Mouse (Mus musculus) forebrain, embryonic 16.5 days (tissue): Measurements from ENCODE around the gene M6pr. TPM values are rescaled to one million over a fixed set of nuclear protein-coding genes. Genes with fewer than 3 reads are reported as not detected.
A peak's percentile ranks its signal among the peaks of the same experiment; 100 is the strongest.

Experiments used
- ATAC-seq: fragments of 200-750 bp; cut with Nextera tagmentation; 2 replicates; pipeline ENCODE4 v1.8.0; 2017; ENCODE audit warnings: mild to moderate bottlenecking, moderate library complexity
- H3K27ac ChIP-seq: fragments of 300-500 bp; sonication (generic); 2 replicates; pipeline ENCODE4 v1.5.1; 2014; ENCODE audit warnings: low read length, control low read depth
- H3K27me3 ChIP-seq: fragments of 300-500 bp; sonication (generic); replicated peaks from 2 replicates; pipeline ENCODE4 v1.6.1; 2014; ENCODE audit warnings: low read length; ENCODE audit not compliant: control insufficient read depth, insufficient read depth
- H3K36me3 ChIP-seq: fragments of 300-500 bp; sonication (generic); 2 replicates; pipeline ENCODE4 v1.6.1; 2014; ENCODE audit not compliant: control insufficient read depth, insufficient read depth
- H3K4me1 ChIP-seq: fragments of 300-500 bp; sonication (generic); replicated peaks from 2 replicates; pipeline ENCODE4 v1.6.1; 2014; ENCODE audit warnings: low read length; ENCODE audit not compliant: control insufficient read depth, insufficient read depth
- H3K4me2 ChIP-seq: fragments of 300-500 bp; sonication (generic); 2 replicates; pipeline ENCODE4 v1.6.1; 2014; ENCODE audit warnings: mild to moderate bottlenecking, low read length, control low read depth
- H3K4me3 ChIP-seq: fragments of 300-500 bp; sonication (generic); replicated peaks from 2 replicates; pipeline ENCODE4 v1.5.1; 2014; ENCODE audit warnings: mild to moderate bottlenecking, low read length, control low read depth
- H3K9ac ChIP-seq: fragments of 300-500 bp; sonication (generic); replicated peaks from 2 replicates; pipeline ENCODE4 v1.6.1; 2014; ENCODE audit warnings: low read depth, low read length, control low read depth
- H3K9me3 ChIP-seq: fragments of 300-500 bp; sonication (generic); 2 replicates; pipeline ENCODE4 v1.6.1; 2016; ENCODE audit warnings: low read length; ENCODE audit not compliant: control insufficient read depth
- WGBS: fragments of 180-500 bp; shearing (Covaris S2); extraction: QIAGEN DNeasy Blood & Tissue Kit; methylation state at CpG from one replicate; pipeline ENCODE4 v1.1.7; 2014; 5-methylcytosine and 5-hydroxymethylcytosine counted together
- polyA plus RNA-seq: library from polyadenylated mRNA; unstranded; fragments of >200 nt; fragmentation: Nextera tagmentation; extraction: Ambion mirVana; gene quantifications from 2 replicates; pipeline ENCODE4 v1.2.1, GENCODE M21; 2015

M6pr gene
- polyA plus RNA-seq, 1 experiment from 2014 or later = 57.0 TPM

- no peak for ATAC-seq
- 79% methylated on average over 3 of the region's 3 CpGs for WGBS
- Histone ChIP-seq H3K9ac (no peak overlapping the region), H3K27ac (no peak overlapping the region), H3K4me2 (no peak overlapping the region), H3K9me3 (no peaks in the 10 kb centered on the region), H3K4me3 (no peak overlapping the region), H3K27me3 (no peaks in the 10 kb centered on the region), H3K4me1 (peaks cover 10% of the 10 kb centered on the region; the same call in 1 of the 2 replicates), H3K36me3 (no peaks in the 10 kb centered on the region)
These were observed 14.2 kb upstream of the M6pr start for GRCm38 (mm10) chr6:122294290-122294689.

- Histone ChIP-seq H3K27me3 (no peaks in the 10 kb centered on the region), H3K4me2 (no peak overlapping the region), H3K9me3 (no peaks in the 10 kb centered on the region), H3K4me1 (peaks cover 10% of the 10 kb centered on the region; the same call in 1 of the 2 replicates), H3K36me3 (no peaks in the 10 kb centered on the region), H3K4me3 (no peak overlapping the region), H3K27ac (no peak overlapping the region), H3K9ac (no peak overlapping the region)
- ATAC-seq = no peak
- 60% methylated on average over 9 of the region's 9 CpGs for WGBS
These were observed 13.3 kb upstream of the M6pr start for GRCm38 (mm10) chr6:122295242-122295641.

DNA sequence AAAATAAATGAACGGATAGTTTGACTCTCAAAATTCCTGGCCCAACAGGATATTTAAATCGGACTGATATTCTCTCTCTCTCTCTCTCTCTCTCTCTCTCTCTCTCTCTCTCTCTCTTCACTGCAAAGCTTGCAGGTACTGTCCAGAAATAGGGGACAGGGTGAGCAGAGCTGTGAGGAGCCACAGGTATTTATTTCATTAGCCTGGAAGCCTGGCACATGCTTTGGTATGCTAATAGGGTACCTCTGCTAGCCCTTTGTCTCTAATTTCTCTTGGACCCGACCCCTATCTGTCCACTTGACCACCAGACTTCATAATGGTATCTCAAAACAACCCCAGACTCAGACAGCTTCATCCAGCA lies 11.6 kb upstream of the M6pr start:
- Histone ChIP-seq H3K4me2 (peak overlapping the region; percentile 67), H3K9me3 (no peaks in the 10 kb centered on the region), H3K4me1 (peaks cover 10% of the 10 kb centered on the region; the same call in 1 of the 2 replicates), H3K27ac (peak overlapping the region; percentile 93), H3K4me3 (peak overlapping the region; percentile 58), H3K27me3 (no peaks in the 10 kb centered on the region), H3K36me3 (no peaks in the 10 kb centered on the region), H3K9ac (peak overlapping the region; percentile 80)
- ATAC-seq = peak; percentile 31
- WGBS = 30% methylated on average over 3 of the region's 3 CpGs

DNA sequence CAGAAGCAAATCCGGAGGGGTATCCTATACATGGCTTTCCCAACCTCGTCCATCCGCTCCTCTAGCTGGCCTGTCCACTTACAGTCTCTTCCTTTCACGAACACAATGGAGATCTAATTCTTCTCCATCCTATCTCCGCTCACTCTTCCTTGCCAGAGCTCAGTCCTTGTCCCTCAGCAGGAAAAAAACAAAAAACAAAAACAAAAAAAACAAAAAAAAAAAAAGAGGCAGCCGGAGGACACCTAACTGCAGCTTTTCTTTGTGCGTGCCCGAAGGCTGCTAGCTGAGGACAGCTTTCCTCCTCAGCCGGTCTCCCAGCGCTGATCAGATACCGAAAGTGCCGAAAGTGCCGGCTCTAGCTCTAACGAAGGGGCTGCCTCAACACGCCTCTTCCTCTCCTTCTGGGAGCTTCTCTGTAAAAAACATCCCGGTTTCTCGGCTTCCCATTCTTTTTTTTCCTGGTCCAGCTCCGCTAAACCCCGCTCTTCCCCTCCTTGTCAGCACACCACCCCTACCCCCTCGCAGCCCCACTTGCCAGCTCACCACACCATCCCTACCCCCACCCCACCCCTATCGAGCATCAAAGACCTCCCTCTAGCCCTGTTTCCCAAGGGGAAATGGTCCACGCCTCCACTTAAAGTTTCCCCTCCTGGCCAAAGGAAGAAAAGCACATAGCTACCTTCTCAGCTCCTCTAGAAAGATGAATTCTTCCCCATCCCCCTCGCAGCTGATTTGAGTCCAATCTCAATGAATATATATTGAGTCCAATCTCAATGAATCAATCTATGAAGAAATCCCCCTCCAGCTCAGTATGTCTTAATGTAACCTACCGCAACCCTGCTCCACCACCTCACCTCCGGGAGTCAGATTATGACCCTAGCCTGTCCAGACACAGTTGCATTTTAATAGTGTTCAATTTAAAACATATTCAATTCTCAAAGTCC lies 11.0 kb upstream of the M6pr start:
- H3K27ac ChIP-seq = peak overlapping the region; percentile 93
- no peaks in the 10 kb centered on the region for H3K9me3 ChIP-seq
- H3K9ac ChIP-seq = peak overlapping the region; percentile 80
- no peaks in the 10 kb centered on the region for H3K27me3 ChIP-seq
- peak overlapping the region; percentile 67 for H3K4me2 ChIP-seq
- H3K36me3 ChIP-seq = no peaks in the 10 kb centered on the region
- H3K4me1 ChIP-seq = peaks cover 8% of the 10 kb centered on the region; the same call in 1 of the 2 replicates
- H3K4me3 ChIP-seq = peak overlapping the region; percentile 58
- 5% methylated on average over 25 of the region's 25 CpGs for WGBS
- ATAC-seq = peak; percentile 86

GRCm38 (mm10) chr6:122298223-122298609 lies 10.3 kb upstream of the M6pr start:
- H3K36me3 ChIP-seq = no peaks in the 10 kb centered on the region
- no peak overlapping the region for H3K4me2 ChIP-seq
- WGBS = 43% methylated on average over 3 of the region's 4 CpGs
- H3K27me3 ChIP-seq = no peaks in the 10 kb centered on the region
- H3K9me3 ChIP-seq = no peaks in the 10 kb centered on the region
- peak; percentile 11; the same call in 1 of the 2 replicates for ATAC-seq
- H3K9ac ChIP-seq = no peak overlapping the region
- no peak overlapping the region for H3K4me3 ChIP-seq
- peaks cover 8% of the 10 kb centered on the region; the same call in 1 of the 2 replicates for H3K4me1 ChIP-seq
- no peak overlapping the region for H3K27ac ChIP-seq

GRCm38 (mm10) chr6:122299621-122300133 lies 8.8 kb upstream of the M6pr start:
- 63% methylated on average over 3 of the region's 3 CpGs for WGBS
- Histone ChIP-seq H3K9me3 (no peaks in the 10 kb centered on the region), H3K36me3 (no peaks in the 10 kb centered on the region), H3K9ac (no peak overlapping the region), H3K4me2 (no peak overlapping the region), H3K27ac (no peak overlapping the region), H3K4me3 (no peak overlapping the region), H3K4me1 (peaks cover 8% of the 10 kb centered on the region; the same call in 1 of the 2 replicates), H3K27me3 (no peaks in the 10 kb centered on the region)
- ATAC-seq = no peak

- peaks cover 2% of the 10 kb centered on the region; the same call in 1 of the 2 replicates for H3K4me1 ChIP-seq
- no peaks in the 10 kb centered on the region for H3K27me3 ChIP-seq
- WGBS = 77% methylated on average over 1 of the region's 1 CpGs
- H3K36me3 ChIP-seq = no peaks in the 10 kb centered on the region
- no peak overlapping the region for H3K4me3 ChIP-seq
- no peaks in the 10 kb centered on the region for H3K9me3 ChIP-seq
- no peak overlapping the region for H3K9ac ChIP-seq
- no peak for ATAC-seq
- H3K4me2 ChIP-seq = no peak overlapping the region
- H3K27ac ChIP-seq = no peak overlapping the region
These were observed 6.4 kb upstream of the M6pr start for GRCm38 (mm10) chr6:122302121-122302520.

- Histone ChIP-seq H3K4me3 (no peak overlapping the region), H3K9ac (no peak overlapping the region), H3K27ac (no peak overlapping the region), H3K27me3 (no peaks in the 10 kb centered on the region), H3K36me3 (no peaks in the 10 kb centered on the region), H3K9me3 (no peaks in the 10 kb centered on the region), H3K4me1 (peaks cover 2% of the 10 kb centered on the region; the same call in 1 of the 2 replicates), H3K4me2 (no peak overlapping the region)
- WGBS = 84% methylated on average over 4 of the region's 4 CpGs
- no peak for ATAC-seq
These were observed 5.9 kb upstream of the M6pr start for GRCm38 (mm10) chr6:122302661-122303060.

- WGBS = 91% methylated on average over 9 of the region's 9 CpGs
- no peak for ATAC-seq
- Histone ChIP-seq H3K4me2 (no peak overlapping the region), H3K4me3 (no peak overlapping the region), H3K9me3 (no peaks in the 10 kb centered on the region), H3K4me1 (no peaks in the 10 kb centered on the region), H3K27ac (no peak overlapping the region), H3K36me3 (no peaks in the 10 kb centered on the region), H3K27me3 (no peaks in the 10 kb centered on the region), H3K9ac (no peak overlapping the region)
These were observed 5.0 kb upstream of the M6pr start for GRCm38 (mm10) chr6:122303526-122303925.
